Mouse (Mus musculus): ENCODE results near the gene Rassf2.

DNA sequence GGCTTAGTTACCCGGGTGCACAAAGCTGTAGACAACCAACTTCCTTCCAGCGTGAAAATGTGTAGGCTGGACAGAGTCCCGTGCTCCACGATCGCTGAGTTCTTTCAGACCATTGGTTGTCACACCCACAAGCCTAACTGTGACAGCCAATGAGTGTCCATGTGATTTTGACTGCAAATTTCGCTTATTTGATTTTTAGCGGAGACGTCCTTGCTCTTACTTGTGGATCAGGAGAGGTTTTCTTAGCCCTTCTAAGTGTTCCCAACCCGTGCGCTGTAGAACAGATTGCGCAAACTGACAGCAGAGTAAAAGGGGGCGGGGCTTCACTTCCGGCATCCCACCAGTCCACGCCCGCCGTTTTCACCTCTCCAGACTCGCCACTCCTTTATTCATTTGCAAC lies 74.8 kb downstream of the Rassf2 start:
- TF ChIP-seq GATA1 (IDR thresholded peaks at IDR 0.05; ENCODE audit: borderline replicate concordance, low read length) (no peak), FLI1 (IDR thresholded peaks at IDR 0.05; ENCODE audit: low read length) (no peak)

Data from megakaryocyte, embryonic 14.5 days (primary cell).